Mouse (Mus musculus): Measurements from ENCODE around the gene Pcolce2. TPM values are rescaled to one million over a fixed set of nuclear protein-coding genes. Genes with fewer than 3 reads are reported as not detected.
"Not testable (repeated sequence)": the region's sequence is repeated elsewhere in the genome, so short reads cannot be mapped to it uniquely, and the experiment has no call there.

Gene Pcolce2
- 1.2 and 1.3 TPM in 2 replicates for polyA plus RNA-seq (2012; rRNA removed)

- no peak for DNase-seq (ENCODE audit: low read depth)
These were observed at the start of gene Pcolce2 for GRCm38 (mm10) chr9:95637271-95638181. Gene Pcolce2, plus strand, starts transcription at chr9:95637601.

GRCm38 (mm10) chr9:95588070-95588469, 49.3 kb upstream of the Pcolce2 start:
- no peak for DNase-seq (ENCODE audit: low read depth)

GRCm38 (mm10) chr9:95594291-95594690, 43.1 kb upstream of the Pcolce2 start:
- DNase-seq (ENCODE audit: low read depth): no peak

- DNase-seq (ENCODE audit: low read depth): no peak
These were observed 39.8 kb upstream of the Pcolce2 start for GRCm38 (mm10) chr9:95597466-95598178.

- no peak for DNase-seq (ENCODE audit: low read depth)
These were observed 39.2 kb upstream of the Pcolce2 start for GRCm38 (mm10) chr9:95598179-95598721.

- DNase-seq (ENCODE audit: low read depth): no peak
These were observed 38.0 kb upstream of the Pcolce2 start for GRCm38 (mm10) chr9:95599399-95599798.

GRCm38 (mm10) chr9:95602849-95603248, 34.6 kb upstream of the Pcolce2 start:
- no peak for DNase-seq (ENCODE audit: low read depth)

- no peak for DNase-seq (ENCODE audit: low read depth)
These were observed 34.1 kb upstream of the Pcolce2 start for GRCm38 (mm10) chr9:95603316-95603715.

- no peak for DNase-seq (ENCODE audit: low read depth)
These were observed 30.2 kb upstream of the Pcolce2 start for GRCm38 (mm10) chr9:95607196-95607595.

- no peak for DNase-seq (ENCODE audit: low read depth)
These were observed 25.1 kb upstream of the Pcolce2 start for GRCm38 (mm10) chr9:95612246-95612768.

GRCm38 (mm10) chr9:95613426-95614127, 23.8 kb upstream of the Pcolce2 start:
- no peak for DNase-seq (ENCODE audit: low read depth)

GRCm38 (mm10) chr9:95614861-95615615, 22.4 kb upstream of the Pcolce2 start:
- DNase-seq (ENCODE audit: low read depth): no peak

GRCm38 (mm10) chr9:95615961-95616360, 21.4 kb upstream of the Pcolce2 start:
- no peak for DNase-seq (ENCODE audit: low read depth)

- no peak for DNase-seq (ENCODE audit: low read depth)
These were observed 18.8 kb upstream of the Pcolce2 start for GRCm38 (mm10) chr9:95618572-95618971.

- no peak for DNase-seq (ENCODE audit: low read depth)
These were observed 13.3 kb upstream of the Pcolce2 start for GRCm38 (mm10) chr9:95624072-95624471.

GRCm38 (mm10) chr9:95628439-95628948, 8.9 kb upstream of the Pcolce2 start:
- DNase-seq (ENCODE audit: low read depth): no peak

- not testable (repeated sequence) for DNase-seq (ENCODE audit: low read depth)
These were observed 7.8 kb upstream of the Pcolce2 start for GRCm38 (mm10) chr9:95629561-95629960.

GRCm38 (mm10) chr9:95636395-95636794, 1.0 kb upstream of the Pcolce2 start:
- no peak for DNase-seq (ENCODE audit: low read depth)

- no peak for DNase-seq (ENCODE audit: low read depth)
These were observed 2.5 kb downstream of the Pcolce2 start for GRCm38 (mm10) chr9:95639919-95640318.

GRCm38 (mm10) chr9:95645926-95646325, 8.5 kb downstream of the Pcolce2 start:
- no peak for DNase-seq (ENCODE audit: low read depth)

- no peak for DNase-seq (ENCODE audit: low read depth)
These were observed 16.0 kb downstream of the Pcolce2 start for GRCm38 (mm10) chr9:95653363-95653762.
